Mouse (Mus musculus): ENCODE results near the gene Acp5. TPM values are rescaled to one million over a fixed set of nuclear protein-coding genes. Genes with fewer than 3 reads are reported as not detected.
A peak's percentile ranks its signal among the peaks of the same experiment; 100 is the strongest.

Gene Acp5
- total and polyA plus RNA-seq, 3 experiments, result 15.6 to 17.4 TPM; not detected in 1

- DNase-seq (ENCODE audit: low read depth, low spot score), result no peak
- Histone ChIP-seq H3K9ac (ENCODE audit: control insufficient read depth, low read depth, low read length, poor library complexity, severe bottlenecking) (no peak overlapping the region), H3K27me3 (ENCODE audit: control insufficient read depth in 1 of 2, insufficient read depth in 2 of 2, low read length in 2 of 2) (no peaks in the 10 kb centered on the region), H3K27ac (ENCODE audit: control insufficient read depth, low read depth, low read length) (peak overlapping the region; percentile 54; the same call in 1 of the 2 replicates), H3K79me2 (ENCODE audit: control insufficient read depth, insufficient read depth, low read length, poor library complexity) (no peaks in the 10 kb centered on the region), H3K4me3 (ENCODE audit: control insufficient read depth in 1 of 2, insufficient read depth in 1 of 2, low read depth in 2 of 2, low read length in 2 of 2) (no peak overlapping the region), H3K9me3 (replicated peaks; ENCODE audit: insufficient read depth, low read length) (no peaks in the 10 kb centered on the region), H3K4me1 (ENCODE audit: control insufficient read depth in 1 of 2, insufficient read depth in 2 of 2, low read length in 2 of 2) (peaks cover 18 to 36% of the 10 kb centered on the region in 2 experiments), H3K36me3 (ENCODE audit: control insufficient read depth in 1 of 2, insufficient read depth in 2 of 2, low read length in 2 of 2) (peaks cover 0 to 33% of the 10 kb centered on the region in 2 experiments; a peak in 2 of 4 replicates)
- TF ChIP-seq CTCF (IDR thresholded peaks at IDR 0.05 in 2 of 3, conservative IDR thresholded peaks at IDR 0.05 in 1 of 3; ENCODE audit: control insufficient read depth in 1 of 3, insufficient read depth in 1 of 3, low read depth in 2 of 3, low read length in 3 of 3, poor library complexity in 1 of 3, severe bottlenecking in 1 of 3), result no peak
- TF ChIP-seq NELFE (IDR thresholded peaks at IDR 0.05; ENCODE audit: low read depth, low read length), result no peak
- no peak for TF ChIP-seq RAD21 (IDR thresholded peaks at IDR 0.05; ENCODE audit: low read depth, low read length)
- TF ChIP-seq SMC3 (IDR thresholded peaks at IDR 0.05; ENCODE audit: low read depth, low read length), result no peak
- no peak for TF ChIP-seq TAL1 (IDR thresholded peaks at IDR 0.05; ENCODE audit: low read length)
- TF ChIP-seq TBP (IDR thresholded peaks at IDR 0.05; ENCODE audit: low read depth, low read length), result no peak
- no peak for TF ChIP-seq E2F4 (IDR thresholded peaks at IDR 0.05; ENCODE audit: borderline replicate concordance, low read depth, low read length)
- no peak for TF ChIP-seq MAFK (IDR thresholded peaks at IDR 0.05; ENCODE audit: borderline replicate concordance, low read depth, low read length)
- TF ChIP-seq MAX (IDR thresholded peaks at IDR 0.05; ENCODE audit: low read length), result no peak
- no peak; the same call in 1 of the 2 replicates for TF ChIP-seq ZC3H11A (IDR thresholded peaks at IDR 0.05; ENCODE audit: low read depth, low read length)
These were observed 1.4 kb upstream of the Acp5 start for GRCm38 (mm10) chr9:22136765-22137547.

GRCm38 (mm10) chr9:22134988-22135643 lies 395 bp downstream of the Acp5 start:
- peak overlapping the region; percentile 2 to 16; a peak in 2 of 4 replicates for H3K4me3 ChIP-seq (ENCODE audit: control insufficient read depth in 1 of 2, insufficient read depth in 1 of 2, low read depth in 2 of 2, low read length in 2 of 2)
- no peak for TF ChIP-seq HCFC1 (IDR thresholded peaks at IDR 0.05; ENCODE audit: low read depth, low read length)
- TF ChIP-seq TCF12 (IDR thresholded peaks at IDR 0.05; ENCODE audit: low read depth, low read length), result peak; percentile 42; the same call in 1 of the 2 replicates
- no peak for TF ChIP-seq CTCF (IDR thresholded peaks at IDR 0.05 in 2 of 3, conservative IDR thresholded peaks at IDR 0.05 in 1 of 3; ENCODE audit: control insufficient read depth in 1 of 3, insufficient read depth in 1 of 3, low read depth in 2 of 3, low read length in 3 of 3, poor library complexity in 1 of 3, severe bottlenecking in 1 of 3)
- no peak for TF ChIP-seq MEF2A (IDR thresholded peaks at IDR 0.05; ENCODE audit: extremely low read depth, insufficient replicate concordance, low read depth, low read length, poor library complexity, severe bottlenecking)
- no peak for TF ChIP-seq JUND (IDR thresholded peaks at IDR 0.05; ENCODE audit: low read depth, low read length)
- no peak for TF ChIP-seq MAZ (IDR thresholded peaks at IDR 0.05; ENCODE audit: low read depth, low read length)
- peak; percentile 73 for TF ChIP-seq MAX (IDR thresholded peaks at IDR 0.05; ENCODE audit: low read length)
- TF ChIP-seq POLR2AphosphoS5 (IDR thresholded peaks at IDR 0.05; ENCODE audit: borderline replicate concordance, low read depth, low read length), result no peak
- TF ChIP-seq RCOR1 (IDR thresholded peaks at IDR 0.05; ENCODE audit: low read depth, low read length), result peak; percentile 75
- TF ChIP-seq CHD1 (IDR thresholded peaks at IDR 0.05; ENCODE audit: low read depth, low read length), result no peak
- 0 out of 2 replicates have a peak, but pooled peaks have one; percentile 20 for TF ChIP-seq TBP (IDR thresholded peaks at IDR 0.05; ENCODE audit: low read depth, low read length)
- TF ChIP-seq ZKSCAN1 (IDR thresholded peaks at IDR 0.05; ENCODE audit: low read depth, low read length), result no peak
- TF ChIP-seq ETS1 (IDR thresholded peaks at IDR 0.05; ENCODE audit: low read depth, low read length), result peak; percentile 36; the same call in 1 of the 2 replicates
- no peak; the same call in 1 of the 2 replicates for TF ChIP-seq SIN3A (IDR thresholded peaks at IDR 0.05; ENCODE audit: low read length)
- no peak for TF ChIP-seq TAL1 (IDR thresholded peaks at IDR 0.05; ENCODE audit: low read length)
- peak; percentile 48 to 49; a peak in 3 of 4 replicates for TF ChIP-seq EP300 (IDR thresholded peaks at IDR 0.05; ENCODE audit: low read depth in 1 of 2, low read length in 2 of 2)
- TF ChIP-seq MYB (IDR thresholded peaks at IDR 0.05; ENCODE audit: low read depth, low read length), result no peak
- TF ChIP-seq E2F4 (IDR thresholded peaks at IDR 0.05; ENCODE audit: borderline replicate concordance, low read depth, low read length), result no peak
- TF ChIP-seq POLR2A (IDR thresholded peaks at IDR 0.05; ENCODE audit: control insufficient read depth in 1 of 2, insufficient read depth in 1 of 2, low read depth in 1 of 2, low read length in 2 of 2, poor library complexity in 1 of 2), result 0 out of 4 replicates have a peak, but pooled peaks of 1 of the 2 experiments have one; percentile 38
- TF ChIP-seq MXI1 (IDR thresholded peaks at IDR 0.05; ENCODE audit: low read depth, low read length), result peak; percentile 43; the same call in 1 of the 2 replicates
- TF ChIP-seq USF1 (IDR thresholded peaks at IDR 0.05; ENCODE audit: low read depth, low read length), result no peak
- peak overlapping the region; percentile 20 for H3K9ac ChIP-seq (ENCODE audit: control insufficient read depth, low read depth, low read length, poor library complexity, severe bottlenecking)
- peak; percentile 78 for DNase-seq (ENCODE audit: low read depth, low spot score)
- H3K9me3 ChIP-seq (replicated peaks; ENCODE audit: insufficient read depth, low read length), result no peaks in the 10 kb centered on the region
- H3K27ac ChIP-seq (ENCODE audit: control insufficient read depth, low read depth, low read length), result peak overlapping the region; percentile 78
- no peaks in the 10 kb centered on the region for H3K27me3 ChIP-seq (ENCODE audit: control insufficient read depth in 1 of 2, insufficient read depth in 2 of 2, low read length in 2 of 2)
- H3K36me3 ChIP-seq (ENCODE audit: control insufficient read depth in 1 of 2, insufficient read depth in 2 of 2, low read length in 2 of 2), result peaks cover 0 to 33% of the 10 kb centered on the region in 2 experiments; a peak in 2 of 4 replicates
- H3K79me2 ChIP-seq (ENCODE audit: control insufficient read depth, insufficient read depth, low read length, poor library complexity), result no peaks in the 10 kb centered on the region
- H3K4me1 ChIP-seq (ENCODE audit: control insufficient read depth in 1 of 2, insufficient read depth in 2 of 2, low read length in 2 of 2), result peaks cover 18 to 42% of the 10 kb centered on the region in 2 experiments

All from MEL (cell line).